Mouse (Mus musculus) intestine, postnatal 0 days (tissue): ENCODE measurements around the gene Mob3b. TPM values are rescaled to one million over a fixed set of nuclear protein-coding genes. Genes with fewer than 3 reads are reported as not detected.

ENCODE experiments used
- ATAC-seq: fragments of 200-750 bp; cut with Nextera tagmentation; 2 replicates; pipeline ENCODE4 v1.8.0; 2017; ENCODE audit warnings: mild to moderate bottlenecking, moderate TSS enrichment, moderate library complexity
- H3K27ac ChIP-seq: fragments of 300-500 bp; sonication (generic); 2 replicates; pipeline ENCODE4 v1.5.1; 2014; ENCODE audit warnings: mild to moderate bottlenecking, low read depth, low read length, moderate library complexity
- H3K27me3 ChIP-seq: fragments of 300-500 bp; sonication (generic); replicated peaks from 2 replicates; pipeline ENCODE4 v1.6.1; 2014; ENCODE audit warnings: low read length, mixed read lengths; ENCODE audit not compliant: control insufficient read depth, insufficient read depth
- H3K36me3 ChIP-seq: fragments of 300-500 bp; sonication (generic); 2 replicates; pipeline ENCODE4 v1.6.1; 2014; ENCODE audit warnings: mild to moderate bottlenecking, moderate library complexity; ENCODE audit not compliant: control insufficient read depth, insufficient read depth
- H3K4me1 ChIP-seq: fragments of 300-500 bp; sonication (generic); replicated peaks from 2 replicates; pipeline ENCODE4 v1.6.1; 2014; ENCODE audit warnings: antibody characterized with exemption, low read length, mixed read lengths; ENCODE audit not compliant: control insufficient read depth, insufficient read depth
- H3K4me2 ChIP-seq: fragments of 300-500 bp; sonication (generic); replicated peaks from 2 replicates; pipeline ENCODE4 v1.6.1; 2014; ENCODE audit warnings: low read depth, mild to moderate bottlenecking, moderate library complexity
- H3K4me3 ChIP-seq: fragments of 300-500 bp; sonication (generic); 2 replicates; pipeline ENCODE4 v1.5.1; 2014; ENCODE audit warnings: low read depth, low read length
- H3K9ac ChIP-seq: fragments of 300-500 bp; sonication (generic); 2 replicates; pipeline ENCODE4 v1.6.1; 2014; ENCODE audit warnings: mild to moderate bottlenecking, low read depth, low read length
- H3K9me3 ChIP-seq: fragments of 300-500 bp; sonication (generic); 2 replicates; pipeline ENCODE4 v1.6.1; 2016; ENCODE audit warnings: mixed run types; ENCODE audit not compliant: control insufficient read depth
- CTCF ChIP-seq: sonication (generic); IDR thresholded peaks from 2 replicates; pipeline ENCODE4 v1.5.1; 2016; ENCODE audit warnings: low read depth, mild to moderate bottlenecking, control low read depth, antibody characterized with exemption, moderate library complexity
- WGBS: fragments of 180-500 bp; shearing (Covaris S2); extraction: QIAGEN DNeasy Blood & Tissue Kit; methylation state at CpG from one replicate; pipeline ENCODE4 v1.1.7; 2014; 5-methylcytosine and 5-hydroxymethylcytosine counted together
- polyA plus RNA-seq: library from polyadenylated mRNA; unstranded; fragments of >200 nt; fragmentation: Nextera tagmentation; extraction: Ambion mirVana; gene quantifications from 2 replicates; pipeline ENCODE4 v1.2.1, GENCODE M21; 2015

Mob3b gene
- polyA plus RNA-seq, 1 experiment from 2014 or later: 21.0 TPM

DNA sequence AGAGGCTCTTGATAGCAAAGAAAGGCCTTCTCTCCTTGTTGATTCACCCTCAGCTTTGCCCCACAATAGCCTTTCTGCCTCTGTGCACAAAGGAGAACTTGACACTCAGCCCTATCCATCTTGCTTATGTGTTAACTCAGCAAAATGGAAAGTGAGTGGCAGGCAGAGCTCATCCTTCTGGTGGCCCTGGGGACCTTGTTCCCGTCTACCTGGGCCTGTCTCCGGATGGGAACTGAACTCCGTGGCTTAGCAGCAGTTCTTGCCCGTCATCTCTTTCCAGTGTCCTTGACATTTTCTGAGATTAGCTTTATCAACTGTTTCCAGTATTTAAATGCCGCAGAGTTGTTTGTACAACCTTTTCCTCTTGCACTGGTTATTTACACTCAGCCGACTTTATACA is 173.8 kb downstream of the Mob3b start:
- ATAC-seq: no peak
- H3K4me1 ChIP-seq: 0 out of 2 replicates have a peak, but pooled peaks cover 2% of the 10 kb centered on the region
- H3K9me3 ChIP-seq: no peaks in the 10 kb centered on the region
- TF ChIP-seq CTCF: no peak
- H3K4me3 ChIP-seq: no peak overlapping the region
- no peak overlapping the region for H3K9ac ChIP-seq
- 58% methylated on average over 6 of the region's 6 CpGs for WGBS
- no peak overlapping the region for H3K4me2 ChIP-seq
- no peaks in the 10 kb centered on the region for H3K36me3 ChIP-seq
- H3K27me3 ChIP-seq: no peaks in the 10 kb centered on the region
- no peak overlapping the region for H3K27ac ChIP-seq

DNA sequence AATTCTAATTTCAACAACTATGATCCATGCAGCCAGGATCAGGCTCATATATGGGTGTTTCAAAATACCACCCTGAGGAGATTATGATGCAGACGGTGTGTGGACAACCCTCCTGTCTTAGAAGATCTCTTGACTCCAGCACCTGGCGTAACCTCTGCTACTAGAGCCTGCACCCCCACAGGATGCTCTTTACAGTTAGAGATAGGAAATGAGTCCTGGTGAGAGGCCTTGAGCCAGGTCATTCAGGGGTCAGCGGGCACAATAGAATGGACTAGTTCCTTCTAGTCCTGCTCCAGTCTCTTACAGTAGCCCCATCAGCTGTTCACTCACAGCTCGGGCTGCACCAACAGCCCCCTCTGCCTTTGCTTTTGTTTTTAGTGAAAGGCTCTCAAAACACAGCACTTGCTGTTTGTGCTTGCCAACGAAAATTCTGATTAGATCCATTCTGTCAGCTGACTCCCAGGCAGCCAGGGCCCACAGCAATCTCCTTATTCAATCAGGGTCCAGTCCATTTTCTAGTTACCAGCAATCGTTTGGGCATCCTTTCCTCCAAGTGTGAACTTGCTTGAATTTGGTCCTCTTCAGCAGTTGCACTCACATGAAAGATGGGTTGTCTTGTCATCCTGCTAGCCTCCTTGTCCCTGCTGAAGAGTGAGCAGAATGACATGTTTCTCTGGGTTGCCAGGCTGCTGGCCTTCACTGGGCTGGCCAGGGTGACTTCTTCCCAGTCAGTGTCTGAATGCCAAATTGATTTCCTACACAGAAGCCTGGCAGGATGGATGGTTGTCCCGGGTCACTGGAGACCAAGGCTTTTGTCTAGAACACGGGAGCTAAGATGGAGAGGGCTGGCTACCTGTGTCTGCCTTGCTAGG is 175.7 kb downstream of the Mob3b start:
- no peaks in the 10 kb centered on the region for H3K9me3 ChIP-seq
- peaks cover 4% of the 10 kb centered on the region; the same call in 1 of the 2 replicates for H3K36me3 ChIP-seq
- no peak overlapping the region for H3K4me3 ChIP-seq
- no peaks in the 10 kb centered on the region for H3K27me3 ChIP-seq
- ATAC-seq: no peak
- TF ChIP-seq CTCF: no peak
- 0 out of 2 replicates have a peak, but pooled peaks cover under 1% of the 10 kb centered on the region for H3K4me1 ChIP-seq
- no peak overlapping the region for H3K27ac ChIP-seq
- H3K4me2 ChIP-seq: no peak overlapping the region
- no peak overlapping the region for H3K9ac ChIP-seq
- 76% methylated on average over 8 of the region's 8 CpGs for WGBS

DNA sequence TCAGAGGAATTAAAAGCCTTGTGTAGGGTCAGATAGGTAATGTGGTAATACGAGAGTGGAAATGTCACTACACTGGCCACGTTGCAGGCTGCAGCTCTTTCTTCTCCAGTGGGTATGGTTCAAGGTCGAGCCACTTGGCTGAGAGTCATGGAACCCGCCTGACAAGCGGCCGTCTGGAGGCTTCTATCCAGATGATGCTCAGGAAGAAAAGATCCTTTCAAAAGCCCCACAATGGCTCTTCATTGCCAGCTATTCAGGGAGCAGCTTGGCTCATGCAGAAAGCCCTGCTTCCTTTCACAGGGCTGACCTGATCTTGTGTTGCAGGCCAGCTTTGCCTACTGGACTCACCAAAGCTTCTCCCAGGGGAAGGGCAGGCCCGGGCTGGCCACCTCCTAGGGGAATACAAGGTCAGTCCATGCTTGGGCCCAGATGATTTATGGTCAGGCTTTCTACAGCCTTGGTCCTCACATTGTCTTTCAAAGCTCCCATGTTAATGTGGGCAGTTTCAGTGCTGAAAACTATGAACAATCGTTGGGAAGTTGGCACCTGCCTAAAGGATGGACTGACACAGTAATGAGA is 176.7 kb downstream of the Mob3b start:
- no peaks in the 10 kb centered on the region for H3K4me1 ChIP-seq
- no peaks in the 10 kb centered on the region for H3K9me3 ChIP-seq
- no peak overlapping the region for H3K9ac ChIP-seq
- H3K4me2 ChIP-seq: no peak overlapping the region
- peaks cover 5% of the 10 kb centered on the region; the same call in 1 of the 2 replicates for H3K36me3 ChIP-seq
- H3K27ac ChIP-seq: no peak overlapping the region
- H3K27me3 ChIP-seq: no peaks in the 10 kb centered on the region
- ATAC-seq: no peak
- H3K4me3 ChIP-seq: no peak overlapping the region
- WGBS: 80% methylated on average over 8 of the region's 8 CpGs
- no peak for TF ChIP-seq CTCF

DNA sequence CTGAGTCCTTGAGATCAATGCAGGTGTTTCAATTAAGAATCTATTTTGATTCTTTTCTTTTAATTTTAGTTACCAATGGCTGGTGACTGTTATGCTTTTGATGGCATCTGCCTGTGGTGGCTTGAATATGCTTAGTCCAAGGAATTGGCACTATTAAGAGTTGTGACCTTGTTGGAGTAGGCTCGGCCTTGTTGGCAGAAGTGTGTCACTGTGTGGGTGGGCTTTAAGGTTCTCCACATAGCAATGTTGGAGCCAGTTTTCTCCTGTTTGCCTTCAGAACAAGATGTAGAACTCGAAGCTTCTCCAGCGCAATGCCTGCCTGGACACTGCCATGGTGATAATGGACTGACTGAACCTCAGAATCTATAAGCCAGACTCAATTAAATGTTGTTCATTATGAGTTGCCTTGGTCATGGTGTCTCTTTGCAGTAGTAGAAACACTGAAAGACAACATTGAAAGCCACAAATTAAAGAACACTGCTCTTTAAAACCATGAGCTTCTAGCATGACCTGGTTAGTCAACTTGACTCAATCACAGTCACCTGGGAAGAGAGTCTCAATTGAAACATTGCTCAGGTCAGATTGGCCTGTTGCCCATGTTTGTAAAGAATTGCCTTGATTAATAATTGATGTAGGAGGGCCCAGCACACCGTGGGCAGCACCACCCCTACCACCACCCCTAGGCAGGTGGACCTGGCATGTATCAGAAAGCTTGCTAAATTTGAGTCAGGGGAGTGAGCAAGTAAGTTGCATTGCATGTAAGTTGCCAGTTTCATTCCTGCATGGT is 180.2 kb downstream of the Mob3b start:
- H3K4me1 ChIP-seq: no peaks in the 10 kb centered on the region
- no peak overlapping the region for H3K4me3 ChIP-seq
- H3K9me3 ChIP-seq: no peaks in the 10 kb centered on the region
- ATAC-seq: no peak
- H3K4me2 ChIP-seq: no peak overlapping the region
- peaks cover 5% of the 10 kb centered on the region; the same call in 1 of the 2 replicates for H3K36me3 ChIP-seq
- no peak for TF ChIP-seq CTCF
- H3K27ac ChIP-seq: no peak overlapping the region
- 79% methylated on average over 4 of the region's 4 CpGs for WGBS
- no peaks in the 10 kb centered on the region for H3K27me3 ChIP-seq
- no peak overlapping the region for H3K9ac ChIP-seq

DNA sequence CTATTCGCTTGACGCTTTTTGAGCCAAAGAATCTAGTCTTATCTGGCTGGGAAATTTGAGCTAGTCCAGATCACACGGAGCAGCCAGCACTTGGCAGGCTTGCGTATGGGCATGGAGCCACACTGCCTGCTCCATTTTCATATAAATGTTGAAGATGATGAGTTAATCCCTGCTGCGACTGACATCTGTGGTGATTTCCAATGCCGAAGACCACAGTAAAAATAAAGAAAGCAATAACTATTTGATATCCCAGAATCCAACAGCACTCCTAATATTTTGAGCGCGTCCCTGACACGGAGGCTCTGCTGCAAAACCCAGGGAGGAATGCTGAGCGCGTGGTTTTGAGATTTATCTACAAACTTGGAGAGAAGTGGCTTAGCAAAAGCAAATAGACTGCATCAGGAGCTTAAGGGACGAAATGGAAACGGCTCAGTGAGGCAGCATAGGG is 180.9 kb downstream of the Mob3b start:
- 56% methylated on average over 13 of the region's 13 CpGs for WGBS
- H3K9me3 ChIP-seq: no peaks in the 10 kb centered on the region
- H3K4me2 ChIP-seq: 0 out of 2 replicates have a peak overlapping the region, but pooled peaks have one; percentile 14
- H3K4me3 ChIP-seq: no peak overlapping the region
- H3K9ac ChIP-seq: no peak overlapping the region
- no peak for TF ChIP-seq CTCF
- H3K27me3 ChIP-seq: no peaks in the 10 kb centered on the region
- no peak overlapping the region for H3K27ac ChIP-seq
- ATAC-seq: no peak
- H3K36me3 ChIP-seq: peaks cover 5% of the 10 kb centered on the region; the same call in 1 of the 2 replicates
- H3K4me1 ChIP-seq: no peaks in the 10 kb centered on the region

DNA sequence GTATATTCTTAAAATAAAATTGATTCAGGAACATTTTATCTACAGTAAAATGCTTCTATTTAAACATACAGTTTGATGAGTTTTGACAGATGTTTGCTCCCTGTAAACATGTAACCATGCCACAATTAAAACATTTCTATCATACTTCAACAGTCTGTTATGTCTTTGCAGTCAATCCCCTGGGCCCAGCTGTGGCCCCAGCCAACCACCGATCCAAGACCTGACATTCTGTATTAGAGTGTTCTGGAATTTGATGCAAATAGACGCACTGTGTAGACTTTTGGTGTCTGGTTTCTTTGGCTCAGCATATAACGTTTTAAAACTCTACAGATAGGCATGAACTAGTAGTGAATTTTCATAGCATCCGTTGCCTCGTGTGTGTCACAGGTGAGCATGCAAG is 182.5 kb downstream of the Mob3b start:
- H3K9ac ChIP-seq: no peak overlapping the region
- peaks cover 5% of the 10 kb centered on the region; the same call in 1 of the 2 replicates for H3K36me3 ChIP-seq
- H3K9me3 ChIP-seq: no peaks in the 10 kb centered on the region
- H3K27ac ChIP-seq: no peak overlapping the region
- H3K4me1 ChIP-seq: no peaks in the 10 kb centered on the region
- WGBS: 74% methylated on average over 5 of the region's 5 CpGs
- TF ChIP-seq CTCF: no peak
- H3K4me2 ChIP-seq: no peak overlapping the region
- H3K4me3 ChIP-seq: no peak overlapping the region
- H3K27me3 ChIP-seq: no peaks in the 10 kb centered on the region
- no peak for ATAC-seq
